Mouse (Mus musculus): Measurements from ENCODE around the gene Tap2.

The Tap2 gene

GRCm38 (mm10) chr17:34203444-34203843, at the start of gene Tap2:
TSS of gene Tap2 (plus strand) at chr17:34203527.
- DNase-seq (ENCODE audit: low spot score in 2 of 2) = no peak

DNA sequence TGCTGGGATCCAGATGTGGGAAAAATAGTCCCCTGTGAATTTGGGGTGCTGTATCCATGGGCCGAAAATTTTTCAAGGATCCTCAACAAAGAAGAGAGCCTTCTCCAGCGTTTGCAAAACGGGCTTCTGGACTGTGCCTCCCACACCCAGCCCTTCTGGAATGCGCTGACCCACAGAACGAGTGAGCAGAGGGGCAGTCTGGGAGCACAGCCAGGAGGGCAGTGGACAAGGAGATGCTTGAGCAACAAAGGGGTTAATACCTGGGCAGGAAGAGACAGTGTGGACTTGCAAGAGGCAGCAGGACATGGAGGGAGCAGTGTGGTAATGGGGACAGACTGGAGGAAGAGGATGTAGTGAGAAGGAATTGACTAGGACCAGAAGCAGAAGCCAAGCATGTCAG, 47.8 kb upstream of the Tap2 start:
- no peak for DNase-seq (ENCODE audit: low spot score in 2 of 2)

- DNase-seq (ENCODE audit: low spot score in 2 of 2) = no peak
Observed at GRCm38 (mm10) chr17:34164202-34164895, 39.0 kb upstream of the Tap2 start.

GRCm38 (mm10) chr17:34165033-34165730, 38.1 kb upstream of the Tap2 start:
- no peak for DNase-seq (ENCODE audit: low spot score in 2 of 2)

DNA sequence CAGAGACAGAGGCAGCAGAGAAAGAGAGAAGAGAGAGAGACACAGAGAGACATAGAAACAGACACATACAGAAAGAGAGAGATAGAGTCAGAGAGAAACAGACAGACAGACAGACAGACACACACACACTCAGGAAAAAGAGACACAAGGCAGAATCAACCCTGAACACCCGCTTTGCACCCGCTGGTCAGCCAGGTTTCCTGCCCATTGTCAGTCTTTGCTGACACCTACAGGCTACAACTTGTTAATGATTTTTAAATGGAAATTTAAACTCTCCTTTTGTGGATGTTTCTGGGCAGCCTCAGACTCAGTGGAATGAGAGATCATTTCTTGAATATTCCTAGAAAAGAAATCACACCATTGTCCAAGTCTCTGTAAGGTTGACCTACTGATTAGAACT, 34.0 kb upstream of the Tap2 start:
- peak in 1 of 2 experiments; percentile 37 for DNase-seq (ENCODE audit: low spot score in 2 of 2)

GRCm38 (mm10) chr17:34170487-34170876, 32.8 kb upstream of the Tap2 start:
- no peak for DNase-seq (ENCODE audit: low spot score in 2 of 2)

GRCm38 (mm10) chr17:34170877-34171498, 32.3 kb upstream of the Tap2 start:
- DNase-seq (ENCODE audit: low spot score in 2 of 2) = peak; percentile 55 to 75

GRCm38 (mm10) chr17:34172528-34172927, 30.8 kb upstream of the Tap2 start:
- DNase-seq (ENCODE audit: low spot score in 2 of 2) = no peak

DNA sequence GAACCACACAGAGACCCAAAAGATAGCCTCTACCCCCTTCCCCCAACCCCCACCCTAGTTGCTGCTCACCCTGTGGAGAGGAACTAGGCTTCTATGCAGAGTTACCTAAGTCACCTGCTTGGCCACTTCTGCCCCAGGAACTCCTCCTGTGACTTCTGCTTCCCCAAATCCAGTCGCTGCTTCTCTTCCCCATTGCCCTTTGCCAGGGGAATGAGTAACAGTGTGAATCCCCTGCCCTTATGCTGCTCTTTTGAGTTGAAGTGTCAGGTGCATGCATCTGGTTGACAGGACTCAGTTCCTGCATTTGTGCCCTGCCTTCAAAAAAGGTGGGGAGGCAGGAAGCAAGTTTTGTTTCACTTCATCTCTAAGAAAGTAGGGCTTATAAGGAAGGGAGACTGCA, 29.3 kb upstream of the Tap2 start:
- DNase-seq (ENCODE audit: low spot score in 2 of 2) = no peak

DNA sequence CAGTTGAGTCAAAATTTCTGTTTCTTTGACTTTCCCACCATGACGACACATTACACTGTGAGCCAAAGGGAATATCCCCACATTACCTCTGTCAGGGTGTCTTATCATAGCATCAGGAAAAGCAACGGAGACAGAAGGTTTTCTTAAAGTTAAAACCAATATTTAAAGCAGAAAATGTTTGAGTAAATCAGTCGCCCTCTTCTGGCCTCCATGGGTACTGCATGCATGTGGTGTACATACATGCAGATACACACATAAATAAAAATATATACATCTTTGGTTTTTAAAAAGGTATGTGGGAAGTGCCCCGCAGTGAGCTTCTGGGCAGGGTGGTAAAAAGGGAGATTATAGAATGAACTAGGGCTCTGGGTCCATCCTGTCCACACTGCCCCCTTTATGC, 26.1 kb upstream of the Tap2 start:
- DNase-seq (ENCODE audit: low spot score in 2 of 2) = no peak

- no peak for DNase-seq (ENCODE audit: low spot score in 2 of 2)
Observed at GRCm38 (mm10) chr17:34179019-34179418, 24.3 kb upstream of the Tap2 start.

DNA sequence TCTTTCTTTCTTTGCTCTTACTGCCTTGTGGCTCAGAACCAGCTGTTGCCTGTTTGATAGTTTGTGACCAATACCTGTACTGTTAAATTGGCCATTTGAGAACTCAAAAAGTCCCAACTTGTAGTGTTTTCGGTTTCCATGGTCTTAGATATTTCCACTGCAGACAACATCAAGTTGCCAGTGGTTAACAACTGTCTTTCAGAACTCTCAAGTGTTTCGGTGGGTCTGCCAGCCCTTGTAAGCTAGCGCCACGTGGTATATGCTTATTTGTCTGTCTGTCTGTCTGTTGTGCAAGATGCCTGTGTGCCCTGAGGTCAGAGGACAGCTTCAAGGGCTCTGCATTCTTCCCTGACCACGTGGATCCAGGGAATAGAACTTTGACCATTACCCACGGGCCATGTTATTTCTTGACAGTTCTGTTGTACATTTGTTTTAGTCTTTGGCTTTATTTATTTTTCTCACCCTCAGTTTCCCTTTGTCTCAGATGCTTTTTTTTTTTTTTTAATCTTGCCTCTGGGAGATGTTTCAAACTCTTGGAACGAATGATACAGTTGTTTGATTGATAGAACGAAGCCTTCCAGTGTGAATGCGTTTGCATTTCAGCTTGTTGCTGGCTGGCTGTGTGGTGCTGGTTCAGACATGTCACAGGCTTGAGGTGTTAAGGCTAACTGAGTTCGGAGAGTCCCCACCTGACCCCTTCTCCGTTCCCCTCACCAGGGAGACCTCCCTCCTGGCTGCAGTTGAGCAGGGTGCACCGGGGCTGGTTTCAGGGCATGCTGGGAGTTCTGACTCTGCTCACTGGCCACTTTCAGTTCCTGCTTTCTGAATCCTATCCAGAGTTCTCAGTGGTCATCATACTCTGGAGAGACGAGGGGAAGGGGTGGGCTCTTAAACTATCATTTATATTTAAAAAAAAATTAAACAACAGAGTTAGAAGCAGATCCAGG, 23.1 kb upstream of the Tap2 start:
- DNase-seq (ENCODE audit: low spot score in 2 of 2) = no peak

DNA sequence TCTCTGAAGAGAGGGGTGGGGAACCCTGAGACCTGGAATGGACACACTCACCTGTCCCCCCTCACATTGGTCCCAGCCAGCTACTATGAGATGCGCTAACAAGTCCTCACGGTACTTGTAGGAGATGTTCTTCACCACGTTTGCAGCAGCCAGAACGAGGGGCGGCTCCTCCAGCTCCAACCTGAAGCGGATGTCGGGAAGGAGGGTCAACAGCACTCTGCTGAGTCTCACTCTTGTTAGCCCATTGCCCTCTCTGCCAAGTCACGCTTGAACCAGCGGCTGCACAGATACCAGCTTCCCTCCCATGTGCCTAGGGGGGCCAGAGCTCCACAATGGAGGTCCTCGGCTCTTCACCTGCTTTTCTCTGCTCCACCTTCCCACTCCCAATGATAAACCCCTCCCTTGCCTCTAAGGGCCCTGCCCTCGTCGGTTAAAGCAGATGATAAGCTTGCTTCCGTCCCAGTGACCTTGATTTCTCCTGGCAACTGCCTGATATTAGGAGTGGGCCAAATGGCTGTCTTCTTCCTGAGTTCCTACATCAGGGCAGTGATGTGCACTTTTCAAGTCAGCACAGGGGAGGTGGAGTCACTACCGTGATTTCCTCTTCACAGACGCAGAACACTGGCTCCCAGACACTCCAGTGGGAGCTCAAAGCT, 19.6 kb upstream of the Tap2 start:
- no peak for DNase-seq (ENCODE audit: low spot score in 2 of 2)

GRCm38 (mm10) chr17:34185526-34185925, 17.8 kb upstream of the Tap2 start:
- no peak for DNase-seq (ENCODE audit: low spot score in 2 of 2)

DNA sequence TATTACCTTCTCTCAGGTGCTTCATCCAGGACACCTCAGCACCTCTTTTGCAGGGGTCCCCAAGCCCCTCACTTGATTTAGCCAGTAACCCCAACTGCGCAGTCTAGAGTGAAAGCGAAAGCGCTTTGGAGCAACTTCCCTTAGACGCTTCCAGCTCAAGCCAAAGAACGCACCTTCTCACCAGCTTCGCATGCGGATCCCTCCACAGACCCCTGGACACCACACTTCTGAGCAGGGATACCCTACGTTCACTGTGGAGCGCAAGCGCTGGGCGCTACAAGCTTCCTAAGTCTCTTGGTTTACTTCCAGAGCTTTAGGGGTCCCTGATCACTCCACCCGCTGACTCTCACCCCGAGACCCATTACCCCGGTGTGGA, 16.5 kb upstream of the Tap2 start:
- DNase-seq (ENCODE audit: low spot score in 2 of 2) = no peak

GRCm38 (mm10) chr17:34187261-34187916, 15.9 kb upstream of the Tap2 start, which contains the start of the genes Tap1 and Psmb9:
TSS of gene Tap1 (plus strand) at chr17:34187553.
TSS of gene Psmb9 (minus strand) at chr17:34187764.
- DNase-seq (ENCODE audit: low spot score in 2 of 2) = peak; percentile 95 to 98

DNA sequence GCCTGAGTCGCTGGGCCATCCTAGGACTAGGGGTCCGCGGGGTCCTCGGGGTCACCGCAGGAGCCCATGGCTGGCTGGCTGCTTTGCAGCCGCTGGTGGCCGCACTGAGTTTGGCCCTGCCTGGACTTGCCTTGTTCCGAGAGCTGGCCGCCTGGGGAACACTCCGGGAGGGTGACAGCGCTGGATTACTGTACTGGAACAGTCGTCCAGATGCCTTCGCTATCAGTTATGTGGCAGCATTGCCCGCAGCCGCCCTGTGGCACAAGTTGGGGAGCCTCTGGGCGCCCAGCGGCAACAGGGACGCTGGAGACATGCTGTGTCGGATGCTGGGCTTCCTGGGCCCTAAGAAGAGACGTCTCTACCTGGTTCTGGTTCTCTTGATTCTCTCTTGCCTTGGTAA, 15.3 kb upstream of the Tap2 start:
- peak in 1 of 2 experiments; percentile 41 for DNase-seq (ENCODE audit: low spot score in 2 of 2)

- no peak for DNase-seq (ENCODE audit: low spot score in 2 of 2)
Observed at GRCm38 (mm10) chr17:34188986-34189385, 14.3 kb upstream of the Tap2 start.

- DNase-seq (ENCODE audit: low spot score in 2 of 2) = no peak
Observed at GRCm38 (mm10) chr17:34192852-34193251, 10.5 kb upstream of the Tap2 start.

GRCm38 (mm10) chr17:34193468-34193867, 9.9 kb upstream of the Tap2 start:
- DNase-seq (ENCODE audit: low spot score in 2 of 2) = no peak

GRCm38 (mm10) chr17:34194723-34195122, 8.6 kb upstream of the Tap2 start:
- no peak for DNase-seq (ENCODE audit: low spot score in 2 of 2)
